Comparison of ENCODE assay signal across 24 mouse cellular contexts in the genomic region with DNA sequence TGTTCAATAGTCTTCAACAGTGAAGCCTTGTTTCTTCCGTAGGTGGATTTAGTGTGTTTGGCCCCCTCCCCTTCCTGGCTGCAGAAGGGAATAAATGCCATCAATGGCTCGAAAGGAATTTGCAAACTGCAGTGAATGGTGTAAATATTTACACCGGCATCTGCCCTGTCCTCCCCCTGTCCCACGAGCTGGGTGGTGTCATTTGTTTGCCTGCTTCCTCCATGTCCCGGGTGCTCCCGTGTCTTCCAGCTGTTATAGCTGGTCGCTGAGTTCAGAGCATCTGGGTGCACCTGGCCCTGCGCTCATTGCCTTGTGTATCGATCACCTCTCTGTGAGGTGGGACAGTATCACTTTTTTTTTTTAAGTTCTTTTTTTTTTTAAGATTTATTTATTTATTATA.
"Had no signal": no experiment of that assay in that cellular context is flagged by ENCODE, and none has a peak within 500 bp of the region (broad histone marks: within the 10 kb centered on the region; RNA-seq: fewer than 3 reads in every experiment).

No protein-coding gene starts in this region.

- ATAC-seq: forebrain, embryonic 16.5 days; hindbrain, embryonic 16.5 days; inflammation-experienced regulatory T-cells, adult 6 months had no signal

- H3K4me2 ChIP-seq: heart, embryonic 12.5 days; hindbrain, embryonic 12.5 days; hindbrain, embryonic 14.5 days; kidney, embryonic 15.5 days; limb, embryonic 13.5 days; limb, embryonic 15.5 days; liver, embryonic 11.5 days had no signal

- H3K27me3 ChIP-seq: hindbrain, embryonic 12.5 days; kidney, embryonic 15.5 days; limb, embryonic 13.5 days; limb, embryonic 15.5 days had no signal

- H3K4me1 ChIP-seq: heart, embryonic 10.5 days; hindbrain, embryonic 12.5 days; limb, embryonic 15.5 days had no signal

- H3K9me3 ChIP-seq: heart, embryonic 10.5 days; heart, embryonic 12.5 days; hindbrain, embryonic 10.5 days; hindbrain, embryonic 12.5 days; kidney, embryonic 15.5 days; limb, embryonic 13.5 days; limb, embryonic 15.5 days had no signal

- DNase-seq: gastrocnemius, adult 2 months; gastrocnemius, postnatal 10 days; gastrocnemius, postnatal 25 days; heart, adult 18-20 months; heart, postnatal 10 days; heart, postnatal 4 days; kidney, adult 18-20 months; kidney, adult 8-10 months; kidney, postnatal 25 days had no signal

- H3K9ac ChIP-seq: heart, embryonic 12.5 days; hindbrain, embryonic 12.5 days; hindbrain, embryonic 14.5 days; kidney, embryonic 15.5 days; limb, embryonic 13.5 days; limb, embryonic 15.5 days had no signal

- H3K27ac ChIP-seq: gastrocnemius, adult 2 months; heart, embryonic 10.5 days; hindbrain, embryonic 10.5 days; hindbrain, embryonic 12.5 days; hindbrain, embryonic 14.5 days; kidney, embryonic 15.5 days; kidney, postnatal 0 days; layer of hippocampus, adult 2 months; left cerebral cortex, adult 2 months; limb, embryonic 13.5 days; limb, embryonic 15.5 days had no signal

- H3K36me3 ChIP-seq: heart, embryonic 10.5 days; heart, embryonic 12.5 days; hindbrain, embryonic 10.5 days; hindbrain, embryonic 12.5 days; kidney, embryonic 15.5 days; limb, embryonic 13.5 days; limb, embryonic 15.5 days had no signal

- H3K4me3 ChIP-seq: gastrocnemius, adult 2 months; heart, embryonic 10.5 days; heart, embryonic 12.5 days; hindbrain, embryonic 10.5 days; hindbrain, embryonic 12.5 days; kidney, embryonic 15.5 days; layer of hippocampus, adult 2 months; left cerebral cortex, adult 2 months; limb, embryonic 13.5 days; limb, embryonic 15.5 days had no signal
